Mouse (Mus musculus): Measurements from ENCODE around the gene Popdc3.
"Not testable (repeated sequence)": the region's sequence is repeated elsewhere in the genome, so short reads cannot be mapped to it uniquely, and the experiment has no call there.

Gene Popdc3

DNA sequence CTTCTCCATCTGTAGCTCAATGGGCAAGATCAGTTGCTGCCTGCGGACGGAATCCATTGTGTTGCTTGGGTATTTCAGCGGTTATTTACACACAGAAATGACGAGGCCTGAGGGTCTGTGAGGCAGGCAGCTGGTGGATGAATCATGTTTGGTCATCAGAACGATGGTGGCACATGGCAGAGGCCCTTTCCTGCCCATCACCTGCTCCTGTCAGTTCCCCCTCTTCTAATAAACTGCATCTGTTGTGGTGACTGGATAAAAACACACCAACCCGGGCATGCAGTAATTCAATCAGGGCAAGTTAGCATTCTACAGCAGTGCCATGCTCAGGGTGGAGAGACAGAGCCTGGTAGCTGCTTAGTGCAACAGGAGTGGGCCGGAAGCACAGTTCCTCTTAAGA lies 133.7 kb downstream of the Popdc3 start:
- no peak for DNase-seq (ENCODE audit: low spot score in 2 of 2)

DNA sequence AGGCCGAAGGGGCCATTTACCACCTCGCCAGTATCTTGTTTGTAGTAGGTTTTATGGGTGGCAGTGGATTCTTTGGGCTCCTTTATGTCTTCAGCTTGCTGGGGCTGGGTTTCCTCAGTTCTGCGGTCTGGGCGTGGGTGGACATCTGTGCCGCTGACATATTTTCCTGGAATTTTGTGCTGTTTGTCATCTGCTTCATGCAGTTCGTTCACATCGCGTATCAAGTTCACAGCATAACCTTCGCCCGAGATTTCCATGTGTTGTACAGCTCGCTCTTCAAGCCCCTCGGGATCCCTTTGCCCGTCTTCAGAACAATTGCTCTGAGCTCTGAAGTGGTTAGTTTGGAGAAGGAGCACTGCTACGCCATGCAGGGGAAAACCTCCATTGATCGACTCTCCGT lies 137.0 kb downstream of the Popdc3 start:
- no peak for DNase-seq (ENCODE audit: low spot score in 2 of 2)

DNA sequence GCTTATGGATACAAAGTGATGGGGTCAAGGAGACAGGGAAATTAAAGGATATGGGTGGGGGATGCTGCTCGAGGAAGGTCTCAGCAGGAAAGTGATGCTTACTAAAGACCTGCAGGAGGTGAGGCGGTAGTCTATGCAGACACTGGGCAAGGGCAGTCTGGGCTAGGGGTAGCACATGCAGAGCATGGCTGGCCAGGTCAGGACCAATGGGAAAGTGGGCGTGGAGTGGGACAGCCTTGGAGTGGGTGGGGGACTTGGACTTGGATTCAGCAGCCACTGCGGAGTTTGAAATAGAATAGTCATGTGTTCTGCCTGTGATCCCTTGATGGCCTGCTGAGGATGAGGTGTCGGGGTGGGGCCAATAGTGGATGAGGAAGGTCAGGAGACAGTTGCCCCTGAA lies 141.0 kb downstream of the Popdc3 start:
- DNase-seq (ENCODE audit: low spot score in 2 of 2), result no peak

DNA sequence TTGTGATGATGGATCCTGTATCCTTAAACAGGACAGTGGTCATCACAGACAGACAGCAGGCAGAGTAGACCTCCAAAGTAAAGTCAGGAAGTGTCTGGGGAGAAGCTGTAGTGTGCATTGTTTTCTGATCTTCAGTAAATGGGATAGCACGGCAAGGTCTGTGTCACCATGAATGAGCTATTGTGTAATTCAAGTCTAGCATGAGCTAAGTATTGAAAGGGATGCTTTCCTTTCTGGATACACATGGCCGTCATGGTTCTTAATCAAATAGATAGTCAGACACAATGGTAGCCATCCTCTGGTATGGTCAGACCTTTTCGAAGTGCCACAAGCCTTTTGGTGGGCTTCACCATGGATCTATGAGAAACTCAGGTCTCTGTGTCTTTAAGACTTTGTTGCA lies 142.4 kb downstream of the Popdc3 start:
- no peak for DNase-seq (ENCODE audit: low spot score in 2 of 2)

DNA sequence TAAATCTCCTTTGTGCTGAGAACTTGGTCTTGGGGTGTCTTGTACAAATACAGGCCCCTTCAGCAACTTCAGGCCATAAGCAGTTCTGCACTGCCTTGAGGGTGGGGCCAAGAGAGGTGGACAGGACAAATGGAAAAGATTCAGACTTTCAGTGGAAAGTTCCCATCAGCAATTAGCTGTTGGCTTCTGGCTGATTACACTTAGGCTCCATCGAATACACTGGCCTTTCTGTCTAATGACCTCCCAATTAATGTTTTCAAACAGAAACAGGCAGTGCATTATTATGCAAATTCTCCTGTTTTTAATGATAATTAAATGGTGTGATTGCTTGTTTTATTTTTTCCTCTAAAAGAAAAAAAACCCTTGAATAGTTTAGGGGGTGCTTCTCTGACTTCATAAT lies 146.3 kb downstream of the Popdc3 start:
- DNase-seq (ENCODE audit: low spot score in 2 of 2), result no peak

DNA sequence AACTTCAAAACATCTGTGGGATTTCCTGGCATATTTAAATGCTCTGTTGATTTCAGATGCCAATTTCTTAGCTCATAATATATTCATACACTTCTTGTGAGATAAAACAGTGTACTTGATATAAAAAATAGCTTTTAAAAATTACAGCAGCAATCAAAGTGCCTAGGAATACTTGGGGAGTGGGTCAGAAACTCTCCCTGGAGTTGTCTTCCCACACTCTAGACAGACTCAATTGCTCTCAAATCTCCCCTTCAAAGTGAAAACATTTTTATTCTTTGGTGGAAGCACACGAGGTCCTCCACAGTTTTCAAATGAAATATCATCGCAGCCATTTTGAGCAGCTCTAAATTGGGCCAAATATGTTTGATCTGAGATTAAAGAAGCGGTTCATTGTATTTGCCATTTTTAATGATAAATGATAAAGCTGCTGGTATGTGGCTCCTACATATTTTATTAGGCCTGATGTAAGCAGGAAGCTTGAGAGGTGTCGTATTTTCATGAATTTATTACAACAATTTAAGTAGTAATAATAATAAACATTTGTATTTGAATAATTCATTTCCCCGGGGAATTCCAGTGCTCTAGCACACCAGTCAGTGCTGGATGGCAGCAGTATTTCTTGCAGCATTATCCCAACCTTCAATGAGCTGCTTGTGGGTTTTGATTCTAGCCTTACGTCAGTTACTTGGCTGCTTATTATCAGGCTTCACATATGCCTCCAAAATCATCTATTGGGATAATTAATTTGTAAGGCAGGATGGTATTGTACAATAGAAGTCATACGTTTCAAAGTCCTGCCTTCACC lies 150.5 kb downstream of the Popdc3 start:
- DNase-seq (ENCODE audit: low spot score in 2 of 2), result no peak

DNA sequence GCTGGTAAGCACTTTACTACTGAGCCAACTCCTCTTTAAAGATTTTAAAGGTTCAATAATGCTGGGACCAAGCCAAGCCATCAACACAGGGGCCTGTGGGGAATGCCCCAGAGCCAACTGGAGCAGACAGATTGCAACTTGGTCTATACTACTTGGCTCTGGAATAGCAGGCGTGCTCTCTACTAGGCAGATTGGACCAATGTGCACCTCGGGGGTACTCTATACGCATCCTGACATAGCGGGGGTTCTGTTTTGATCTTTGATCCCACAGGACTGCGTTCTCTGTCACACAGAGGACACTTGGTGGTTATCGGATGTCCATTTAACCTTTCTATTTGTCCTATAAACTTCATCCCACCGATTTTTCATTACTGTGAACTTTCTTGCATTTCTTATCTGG lies 157.0 kb downstream of the Popdc3 start:
- no peak for DNase-seq (ENCODE audit: low spot score in 2 of 2)

DNA sequence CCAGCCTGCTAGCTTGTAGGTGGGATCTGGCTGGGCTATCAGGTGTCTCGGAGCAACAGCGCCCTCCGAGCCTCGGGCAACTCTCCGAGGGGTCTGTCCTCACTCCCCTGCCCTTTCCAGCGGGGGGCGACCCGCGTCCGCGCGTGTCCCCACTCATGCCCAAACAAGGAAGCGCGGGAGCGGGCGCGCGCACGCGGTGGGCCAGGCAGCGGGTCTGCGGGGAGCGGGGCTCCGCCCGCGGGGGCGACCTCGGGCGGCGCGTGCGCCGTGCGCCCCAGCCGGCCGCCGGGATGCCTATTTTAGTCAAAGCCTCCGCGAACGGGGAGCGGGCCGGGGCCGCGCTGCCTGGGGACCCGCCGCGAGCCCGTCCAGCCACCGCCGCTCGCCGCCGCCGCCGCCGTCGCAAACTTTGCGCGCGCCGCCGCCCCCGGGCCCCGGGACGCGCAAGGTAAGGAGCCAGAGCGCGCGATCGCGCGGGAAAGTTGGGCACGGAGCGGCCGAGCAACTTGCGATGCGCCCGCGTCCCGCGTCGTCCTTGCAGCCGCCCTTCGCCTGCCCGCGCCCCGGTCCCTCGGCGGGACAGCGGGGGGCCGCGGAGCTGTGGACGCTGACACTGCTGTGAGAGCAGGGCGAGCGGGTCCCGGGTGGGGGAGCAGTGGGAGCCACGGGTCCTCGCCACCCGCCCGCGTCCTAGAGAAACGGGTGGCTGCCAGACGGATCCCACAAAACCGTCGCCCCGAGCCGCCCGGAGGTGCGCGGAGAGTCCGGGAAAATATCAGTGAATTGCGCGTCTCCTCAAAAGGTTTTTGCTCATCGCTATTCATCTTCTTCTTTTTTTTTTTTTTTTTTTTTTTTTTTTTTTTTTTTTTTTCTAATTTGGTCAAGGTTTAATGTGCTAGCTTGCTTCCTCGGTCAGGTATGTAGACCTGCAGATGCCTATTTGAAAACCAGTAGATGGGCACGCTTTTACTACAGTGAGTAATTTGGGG lies 157.8 kb downstream of the Popdc3 start, which contains the start of gene Bves:
TSS of gene Bves (plus strand) at position 339 of the 989 bp plus-strand sequence.
- DNase-seq (ENCODE audit: low spot score in 2 of 2), result peak; percentile 10 to 11

DNA sequence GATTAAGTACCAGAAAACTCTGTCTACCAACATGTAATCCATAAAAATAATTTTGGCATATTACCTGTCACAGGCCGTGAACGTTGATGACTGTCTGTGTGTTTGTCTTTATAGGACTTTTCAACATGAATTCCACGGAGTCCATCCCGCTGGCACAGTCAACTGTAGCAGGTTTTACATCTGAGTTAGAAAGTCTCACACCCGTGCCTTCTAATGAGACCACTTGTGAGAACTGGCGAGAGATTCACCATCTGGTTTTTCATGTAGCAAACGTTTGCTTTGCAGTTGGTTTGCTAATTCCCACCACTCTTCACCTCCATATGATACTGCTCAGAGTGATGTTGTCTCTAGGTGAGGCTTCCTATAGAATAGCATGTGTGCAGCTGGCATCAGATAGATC lies 161.2 kb downstream of the Popdc3 start:
- DNase-seq (ENCODE audit: low spot score in 2 of 2), result no peak

DNA sequence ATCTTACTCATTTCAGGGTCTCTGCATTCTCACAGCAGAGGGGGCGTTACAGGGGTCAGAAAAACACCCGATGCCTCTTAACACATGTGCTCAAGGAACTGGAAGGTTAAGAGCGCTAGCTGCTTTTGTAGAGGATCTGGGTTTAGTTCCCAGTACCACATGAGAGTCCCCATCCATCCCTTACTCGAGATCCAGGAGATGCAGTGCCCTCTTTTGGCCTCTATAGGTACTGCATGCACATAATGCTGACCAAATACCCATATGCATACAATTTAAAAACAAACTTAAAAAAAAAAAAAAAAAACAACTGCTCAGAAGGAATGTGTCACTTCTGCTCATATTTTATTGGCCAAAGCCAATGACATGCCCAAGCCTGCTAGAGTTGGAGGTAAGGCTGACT lies 166.5 kb downstream of the Popdc3 start:
- no peak for DNase-seq (ENCODE audit: low spot score in 2 of 2)

DNA sequence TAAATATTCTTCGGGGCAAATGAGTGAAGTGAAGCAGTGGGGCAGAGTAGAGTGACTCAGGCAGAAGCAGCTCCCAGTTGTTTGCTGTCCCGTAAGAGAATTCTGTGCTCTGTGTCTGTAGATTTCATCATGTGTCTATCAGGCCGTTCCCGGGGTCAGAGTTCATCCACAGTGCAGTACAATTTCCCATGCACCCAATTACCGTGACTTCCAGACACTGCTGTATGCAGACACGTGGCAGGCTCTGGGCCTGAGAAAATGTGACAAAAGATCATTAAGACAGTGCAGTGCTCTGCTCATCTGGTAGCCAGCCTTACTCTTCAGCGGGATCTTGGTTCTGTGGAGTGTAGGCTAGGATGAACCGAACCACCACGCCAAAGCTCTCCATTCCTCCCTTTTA lies 167.3 kb downstream of the Popdc3 start:
- no peak for DNase-seq (ENCODE audit: low spot score in 2 of 2)

DNA sequence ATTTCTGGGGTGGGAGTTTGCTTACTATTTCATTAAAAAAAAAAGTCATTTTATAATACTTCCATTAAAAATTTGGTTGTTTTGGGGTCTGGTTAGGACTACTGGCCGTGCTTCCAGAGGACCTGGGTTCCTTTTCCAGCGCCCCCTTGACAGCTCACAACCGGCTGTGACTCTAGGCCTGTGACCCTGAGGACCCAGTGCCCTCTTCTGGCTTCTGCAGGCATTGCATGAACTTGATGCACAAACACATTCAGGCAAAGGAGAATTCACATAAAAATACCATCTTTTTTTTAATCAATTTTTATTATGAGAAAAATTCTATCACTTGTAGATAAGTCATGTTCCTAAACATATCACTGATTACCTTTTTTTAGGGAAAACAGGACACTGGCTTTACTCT lies 170.2 kb downstream of the Popdc3 start:
- DNase-seq (ENCODE audit: low spot score in 2 of 2), result not testable (repeated sequence)

DNA sequence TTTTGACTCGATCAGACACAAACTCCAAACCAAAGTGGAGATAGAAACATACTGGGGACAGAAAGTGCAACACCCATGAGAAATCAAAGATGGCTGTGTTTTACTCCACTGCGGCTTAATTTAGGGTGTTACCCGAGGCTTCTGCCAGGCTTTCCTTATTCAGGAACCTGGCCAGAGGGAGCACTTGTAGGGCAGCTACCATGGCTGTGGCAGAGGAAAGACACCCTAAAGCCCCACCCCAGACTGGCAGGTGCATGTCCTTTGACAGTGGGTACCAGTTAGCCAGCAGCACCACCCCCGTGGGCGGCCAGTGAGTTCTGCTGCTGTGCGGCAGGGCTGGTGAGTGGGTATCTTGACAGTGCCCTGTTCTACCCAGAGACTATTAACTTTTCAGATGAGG lies 178.2 kb downstream of the Popdc3 start:
- DNase-seq (ENCODE audit: low spot score in 2 of 2), result no peak

DNA sequence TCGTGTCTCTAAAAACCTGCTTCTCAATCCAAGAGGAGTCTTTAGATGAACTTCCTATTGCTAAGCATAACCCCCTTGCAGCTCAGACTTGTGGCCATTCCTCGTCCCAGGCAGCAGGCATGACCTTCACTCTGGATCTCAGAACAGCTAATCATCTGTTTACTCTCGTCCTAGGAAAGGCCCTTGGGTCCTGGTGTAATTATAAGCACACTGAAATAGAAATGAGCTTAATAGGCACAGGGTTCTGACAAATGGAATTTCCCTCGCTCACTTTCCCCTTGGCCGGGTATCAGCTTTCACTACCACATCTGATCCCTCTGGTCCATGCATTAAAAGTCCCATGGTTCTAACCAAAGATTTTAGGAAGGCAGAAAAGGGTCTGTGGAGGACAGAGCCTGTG lies 185.5 kb downstream of the Popdc3 start:
- DNase-seq (ENCODE audit: low spot score in 2 of 2), result no peak

DNA sequence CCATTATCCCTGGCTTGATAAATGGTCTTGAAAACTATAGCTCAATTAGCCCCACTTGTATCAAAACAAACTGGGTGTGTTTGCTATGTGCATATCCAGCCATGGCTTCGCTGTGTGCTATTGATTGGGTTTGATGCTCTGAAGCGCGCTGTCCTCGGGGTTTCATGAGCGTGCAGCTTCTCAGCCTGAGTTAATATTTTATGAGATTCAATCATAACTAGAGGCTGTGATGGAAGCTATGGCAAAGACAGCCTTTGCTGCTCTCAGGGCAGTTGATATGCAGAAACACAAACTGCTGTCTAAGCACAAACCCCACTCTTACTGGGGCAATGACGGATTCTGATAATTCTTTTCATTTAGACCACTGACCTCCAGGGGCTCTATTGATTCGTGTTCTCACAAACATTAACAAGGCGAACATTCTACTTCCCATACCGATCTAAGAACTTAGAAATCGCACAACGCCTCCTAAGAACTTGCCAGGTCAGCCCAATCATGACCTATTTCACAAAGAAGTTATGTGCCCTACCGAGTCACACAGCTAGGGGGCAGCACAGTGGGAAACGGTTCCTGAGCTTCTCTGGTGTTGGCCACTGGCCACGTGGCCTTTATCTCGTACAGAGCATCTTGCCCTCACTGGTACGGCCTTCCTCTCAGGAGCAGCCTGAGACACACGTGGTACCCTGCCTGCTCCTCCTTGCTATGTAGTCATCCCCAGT lies 189.2 kb downstream of the Popdc3 start:
- DNase-seq (ENCODE audit: low spot score in 2 of 2), result no peak

Data from right cerebral cortex, adult 2 months (tissue).